7 mouse cellular contexts compared by ENCODE assay signal in genomic region chr2:97467031-97467549, GRCm38 (mm10).
DNase-seq lines count a peak whose midpoint lies in the region; ATAC-seq and TF ChIP-seq lines count a peak whose summit lies in the region.

No protein-coding gene starts in this region.

- no peak overlapping the region for H3K27ac ChIP-seq in heart, embryonic 16.5 days (ENCODE audit: low read length)
- peak overlapping the region; percentile 83 for H3K27ac ChIP-seq in midbrain, postnatal 0 days (ENCODE audit: low read depth, low read length)

- TF ChIP-seq CTCF in midbrain, postnatal 0 days (IDR thresholded peaks at IDR 0.05), result no peak

- under 1% methylated on average over 26 of the region's 26 CpGs for WGBS in heart, embryonic 16.5 days
- WGBS in midbrain, postnatal 0 days, result under 1% methylated on average over 26 of the region's 26 CpGs

- no peaks in the 10 kb centered on the region for H3K36me3 ChIP-seq in heart, embryonic 16.5 days (ENCODE audit: control insufficient read depth, insufficient read depth)
- no peaks in the 10 kb centered on the region for H3K36me3 ChIP-seq in midbrain, postnatal 0 days (ENCODE audit: insufficient read depth, low read length)

- 0 out of 2 replicates have a peak, but pooled peaks have one; percentile 43 for ATAC-seq in heart, embryonic 16.5 days (replicated peaks; ENCODE audit: extremely low read depth, insufficient read depth, low FRiP score)
- peak; percentile 71 for ATAC-seq in midbrain, postnatal 0 days (ENCODE audit: low FRiP score)
- ATAC-seq in monocyte, adult 5-6 weeks (replicated peaks; ENCODE audit: insufficient number of reproducible peaks, low FRiP score, low TSS enrichment, poor library complexity, severe bottlenecking), result no peak

- DNase-seq in thymus, postnatal 4 days, result peak; percentile 9
- DNase-seq in thymus, postnatal 0 days (ENCODE audit: low spot score), result no peak
- DNase-seq in embryo, embryonic 10 days (ENCODE audit: low spot score), result peak; percentile 37
- DNase-seq in layer of hippocampus, postnatal 36 days, result peak; percentile 53 to 61
- DNase-seq in midbrain, postnatal 0 days (ENCODE audit: low spot score), result peak; percentile 73

- H3K27me3 ChIP-seq in heart, embryonic 16.5 days (ENCODE audit: control insufficient read depth, insufficient read depth, low read length), result peaks cover 11% of the 10 kb centered on the region
- no peaks in the 10 kb centered on the region for H3K27me3 ChIP-seq in midbrain, postnatal 0 days (ENCODE audit: insufficient read depth, low read length)

- H3K9ac ChIP-seq in heart, embryonic 16.5 days (ENCODE audit: low read length), result peak overlapping the region; percentile 52
- peak overlapping the region; percentile 74 for H3K9ac ChIP-seq in midbrain, postnatal 0 days (replicated peaks; ENCODE audit: low read length, poor library complexity, severe bottlenecking)

- H3K4me3 ChIP-seq in heart, embryonic 16.5 days (ENCODE audit: low read length), result peak overlapping the region; percentile 62
- peak overlapping the region; percentile 62 for H3K4me3 ChIP-seq in midbrain, postnatal 0 days (ENCODE audit: low read depth, low read length)

- H3K9me3 ChIP-seq in heart, embryonic 16.5 days (replicated peaks; ENCODE audit: control insufficient read depth, low read length), result no peaks in the 10 kb centered on the region
- no peaks in the 10 kb centered on the region for H3K9me3 ChIP-seq in midbrain, postnatal 0 days (ENCODE audit: low read length)

- 0 out of 2 replicates have a peak, but pooled peaks cover 4% of the 10 kb centered on the region for H3K4me1 ChIP-seq in heart, embryonic 16.5 days (ENCODE audit: control insufficient read depth, insufficient read depth, low read length)
- no peaks in the 10 kb centered on the region for H3K4me1 ChIP-seq in midbrain, postnatal 0 days (ENCODE audit: insufficient read depth, low read length)

- H3K4me2 ChIP-seq in heart, embryonic 16.5 days (ENCODE audit: low read depth, low read length), result peak overlapping the region; percentile 96
- peak overlapping the region; percentile 68 for H3K4me2 ChIP-seq in midbrain, postnatal 0 days (ENCODE audit: low read depth, low read length, poor library complexity, severe bottlenecking)
